Mouse (Mus musculus): ENCODE measurements around the gene Ucn2.

Ucn2 gene

GRCm38 (mm10) chr9:108992085-108992469 lies 6.3 kb downstream of the Ucn2 start:
- no peak for DNase-seq (ENCODE audit: low read depth, low spot score)

GRCm38 (mm10) chr9:108992620-108993361 lies 7.0 kb downstream of the Ucn2 start:
- no peak for DNase-seq (ENCODE audit: low read depth, low spot score)

GRCm38 (mm10) chr9:108996411-108996810 lies 10.6 kb downstream of the Ucn2 start:
- no peak for DNase-seq (ENCODE audit: low read depth, low spot score)

DNA sequence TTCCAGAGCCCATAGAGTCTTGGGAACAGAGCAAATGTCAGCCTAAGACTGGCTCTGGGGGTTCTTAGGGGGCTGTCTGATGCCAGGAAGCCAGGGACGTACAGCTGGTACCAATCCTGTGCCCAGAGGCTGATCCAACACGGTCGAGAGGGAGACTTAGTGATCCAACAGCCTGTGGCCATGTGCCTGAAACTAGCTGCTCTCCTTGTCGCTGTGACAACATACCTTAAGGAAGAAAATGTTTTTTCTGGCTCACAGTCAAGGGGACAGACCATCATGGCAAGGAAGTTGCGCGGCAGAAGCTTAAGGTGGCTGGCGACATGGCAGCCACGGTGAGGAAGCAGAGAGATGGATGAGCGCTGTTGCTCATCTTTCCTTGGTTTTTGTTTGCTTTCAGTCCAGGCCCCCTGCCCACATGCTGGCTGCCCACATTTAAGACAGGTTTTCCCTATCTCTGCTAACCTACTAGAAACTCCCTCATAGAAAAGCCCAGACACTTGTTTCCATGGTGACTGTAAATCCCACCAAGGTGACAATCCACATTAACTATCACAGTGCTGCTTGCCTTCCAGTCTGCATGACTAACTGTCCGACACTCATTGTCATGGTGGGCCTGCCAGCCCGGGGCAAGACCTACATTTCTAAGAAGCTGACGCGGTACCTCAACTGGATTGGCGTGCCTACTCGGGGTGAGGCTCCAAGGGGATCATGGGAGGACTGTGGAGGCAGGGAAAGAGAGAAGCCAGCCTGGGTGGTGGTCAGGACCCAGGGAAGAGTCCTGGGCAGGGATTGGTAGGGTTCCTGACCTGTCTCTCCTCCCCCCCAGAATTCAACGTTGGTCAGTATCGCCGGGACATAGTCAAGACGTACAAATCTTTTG lies 12.7 kb downstream of the Ucn2 start:
- no peak for DNase-seq (ENCODE audit: low read depth, low spot score)

DNA sequence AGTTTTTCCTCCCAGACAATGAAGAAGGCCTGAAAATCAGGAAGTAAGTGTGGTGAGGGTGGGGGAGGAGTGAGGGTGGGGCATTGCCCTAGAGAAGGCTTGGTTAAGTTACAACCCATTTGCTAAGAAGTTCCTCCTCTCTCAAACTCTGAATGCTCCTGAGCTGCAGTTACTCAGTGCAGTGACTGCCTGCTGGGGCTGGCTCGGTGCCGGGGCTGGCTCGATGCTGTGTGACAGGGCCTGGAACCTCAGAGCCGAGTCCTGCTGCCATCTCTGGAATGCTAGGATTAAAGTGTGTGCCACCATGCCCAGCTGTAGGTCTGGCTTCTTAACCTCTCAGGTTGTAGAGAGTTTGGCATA lies 13.3 kb downstream of the Ucn2 start:
- DNase-seq (ENCODE audit: low read depth, low spot score), result no peak

- DNase-seq (ENCODE audit: low read depth, low spot score), result peak; percentile 90
Measured at GRCm38 (mm10) chr9:109000726-109001125, 14.9 kb downstream of the Ucn2 start.

DNA sequence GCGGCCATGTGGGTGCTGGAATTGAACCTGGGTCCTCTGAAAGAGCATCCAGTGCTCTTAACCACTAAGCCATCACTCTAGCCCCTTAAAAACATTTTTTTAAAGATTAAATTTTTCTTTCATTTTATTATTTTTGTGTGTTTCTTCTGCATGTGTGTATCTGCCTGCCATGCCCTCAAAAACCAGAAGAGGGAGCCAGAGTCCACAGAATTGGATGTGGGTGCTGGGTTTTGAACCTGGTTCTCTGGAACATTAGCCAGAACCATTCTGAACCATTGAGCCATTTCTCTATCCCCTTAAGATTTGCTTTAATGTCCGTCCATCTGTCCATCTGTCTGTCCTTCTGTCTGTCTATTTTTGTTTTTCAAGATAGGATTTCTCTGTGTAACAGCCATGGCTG lies 17.4 kb downstream of the Ucn2 start:
- DNase-seq (ENCODE audit: low read depth, low spot score), result peak; percentile 84

GRCm38 (mm10) chr9:109007025-109007780 lies 21.4 kb downstream of the Ucn2 start:
- DNase-seq (ENCODE audit: low read depth, low spot score), result no peak

DNA sequence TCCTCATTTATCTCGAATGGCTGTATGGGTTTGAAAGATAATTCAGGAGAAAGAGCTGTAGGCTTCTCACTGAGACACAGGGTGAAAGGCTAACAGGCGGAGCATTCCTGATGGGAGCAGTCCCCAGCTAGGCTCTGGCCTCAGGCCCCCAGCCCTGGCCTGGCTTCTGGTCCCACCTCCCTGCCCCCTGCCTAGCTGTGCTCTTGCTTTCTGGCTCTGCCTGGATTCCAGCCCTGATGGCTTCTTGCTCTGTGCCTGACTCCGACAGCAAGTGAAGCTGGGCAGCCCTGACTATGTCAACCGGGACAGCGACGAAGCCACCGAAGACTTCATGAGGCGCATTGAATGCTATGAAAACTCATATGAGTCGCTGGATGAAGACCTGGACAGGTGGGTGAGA lies 22.3 kb downstream of the Ucn2 start:
- DNase-seq (ENCODE audit: low read depth, low spot score), result no peak

- no peak for DNase-seq (ENCODE audit: low read depth, low spot score)
Measured at GRCm38 (mm10) chr9:109008994-109009635, 23.3 kb downstream of the Ucn2 start.

DNA sequence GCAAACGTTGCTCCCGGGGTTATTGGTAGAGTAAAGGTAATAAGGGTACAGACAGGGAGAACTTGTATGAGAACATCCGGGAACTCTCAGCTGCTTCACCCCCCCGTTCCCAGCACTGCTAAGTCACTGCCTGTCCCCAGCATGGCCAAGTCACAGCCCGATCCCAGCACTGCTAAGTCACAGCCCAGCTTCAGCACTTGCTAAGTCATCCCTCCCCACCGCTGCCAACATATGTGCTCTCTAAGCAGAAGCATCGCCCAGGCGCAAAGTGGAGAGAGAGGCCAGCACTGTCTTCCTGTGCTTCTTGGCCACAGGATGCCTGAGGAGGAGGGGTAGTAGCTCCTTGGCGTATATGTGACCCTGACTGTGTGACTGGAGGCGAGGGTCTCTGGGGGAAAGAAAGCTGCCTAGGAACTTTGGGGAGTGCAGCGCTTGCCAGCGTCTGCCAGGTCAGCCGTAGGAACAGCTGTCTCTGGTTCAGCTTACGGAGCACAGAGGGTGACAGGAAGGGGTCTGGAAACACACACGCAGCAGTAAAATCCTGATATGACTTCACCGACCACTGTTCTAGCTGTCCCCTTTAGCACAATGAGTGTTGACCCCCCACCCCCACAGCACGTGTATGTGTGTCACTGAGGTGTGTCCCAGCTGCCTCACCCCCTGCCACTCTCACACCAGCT lies 24.0 kb downstream of the Ucn2 start:
- DNase-seq (ENCODE audit: low read depth, low spot score), result no peak

- no peak for DNase-seq (ENCODE audit: low read depth, low spot score)
Measured at GRCm38 (mm10) chr9:109010316-109010690, 24.5 kb downstream of the Ucn2 start.

GRCm38 (mm10) chr9:109015397-109015796 lies 29.6 kb downstream of the Ucn2 start:
- no peak for DNase-seq (ENCODE audit: low read depth, low spot score)

- DNase-seq (ENCODE audit: low read depth, low spot score), result no peak
Measured at GRCm38 (mm10) chr9:109016973-109017604, 31.3 kb downstream of the Ucn2 start.

DNA sequence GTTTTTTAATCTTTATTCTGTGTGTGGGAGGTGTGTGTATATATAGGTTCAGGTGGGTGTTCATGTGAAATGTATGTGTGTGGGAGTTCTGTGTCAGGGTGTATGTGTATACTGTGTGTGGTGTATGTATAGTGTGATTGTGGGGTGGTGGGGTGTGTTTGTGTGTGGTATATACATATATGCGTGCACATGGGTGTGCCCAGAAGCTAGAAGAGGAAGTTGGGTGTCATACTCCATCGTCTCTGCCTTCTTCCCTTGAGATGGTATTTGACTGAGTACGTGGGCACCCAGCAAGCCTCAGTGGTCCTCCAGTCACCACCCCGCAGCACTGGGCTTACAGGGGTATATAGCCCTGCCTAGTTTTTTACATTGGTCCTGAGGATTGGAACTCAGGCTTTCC lies 35.6 kb downstream of the Ucn2 start:
- DNase-seq (ENCODE audit: low read depth, low spot score), result no peak

DNA sequence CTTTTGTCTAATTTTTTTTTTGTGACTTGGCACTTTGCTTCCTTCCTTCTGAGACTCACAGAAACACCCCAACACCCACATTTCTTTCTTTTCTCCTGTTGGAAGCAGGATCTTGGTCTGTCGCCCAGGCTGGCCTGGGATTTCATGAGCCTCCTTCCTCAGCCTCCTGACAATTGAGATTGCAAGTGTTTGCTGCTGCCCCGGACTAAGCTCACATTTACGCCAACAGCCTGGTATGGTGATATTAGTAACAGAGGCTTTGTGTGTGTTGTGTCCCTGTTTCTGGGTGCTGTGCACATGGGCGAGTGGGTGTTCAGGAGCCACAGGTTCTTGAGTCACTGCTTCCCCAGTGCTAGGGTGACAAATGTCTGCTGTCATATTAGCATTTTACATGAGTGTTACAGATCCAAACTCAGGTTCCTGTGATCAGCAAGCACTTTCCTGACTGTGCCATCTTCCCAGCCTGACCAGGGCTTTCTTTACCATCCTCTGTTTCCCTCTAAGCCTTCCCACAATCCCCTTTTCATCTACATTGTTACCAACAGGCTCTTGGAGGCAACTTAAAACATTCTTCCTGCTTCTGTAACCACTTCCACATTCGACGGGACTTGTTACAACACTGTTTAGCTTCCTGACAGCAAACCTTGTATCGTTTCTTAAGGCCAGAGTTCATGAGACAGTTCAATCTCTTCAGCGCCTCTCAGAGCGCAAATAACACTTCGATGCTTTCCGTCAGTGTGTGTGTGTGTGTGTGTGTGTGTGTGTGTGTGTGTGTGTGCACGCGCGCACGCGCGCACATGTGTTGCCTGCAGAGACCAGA lies 37.3 kb downstream of the Ucn2 start:
- DNase-seq (ENCODE audit: low read depth, low spot score), result peak; percentile 55

GRCm38 (mm10) chr9:109027521-109027920 lies 41.7 kb downstream of the Ucn2 start:
- no peak for DNase-seq (ENCODE audit: low read depth, low spot score)

- DNase-seq (ENCODE audit: low read depth, low spot score), result no peak
Measured at GRCm38 (mm10) chr9:109028421-109028820, 42.6 kb downstream of the Ucn2 start.

- DNase-seq (ENCODE audit: low read depth, low spot score), result no peak
Measured at GRCm38 (mm10) chr9:109028919-109029318, 43.1 kb downstream of the Ucn2 start.

DNA sequence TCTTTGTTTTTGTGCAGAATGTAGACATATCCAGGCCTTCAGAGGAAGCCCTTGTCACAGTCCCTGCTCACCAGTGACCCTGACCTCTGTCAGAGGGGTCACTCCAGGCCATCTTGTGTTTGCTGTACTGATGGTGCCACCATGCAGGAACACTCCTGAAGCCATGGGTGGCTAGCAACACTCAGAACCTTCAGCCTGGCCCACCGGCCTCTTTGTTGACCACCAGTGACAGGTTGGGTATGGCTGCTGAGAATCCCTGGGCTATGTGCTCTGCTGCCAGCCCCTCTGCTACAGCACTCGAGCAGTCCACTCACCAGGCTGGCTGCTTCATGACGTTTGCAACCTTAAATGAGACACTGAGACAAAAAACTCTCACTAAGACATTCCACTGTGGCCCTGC lies 44.5 kb downstream of the Ucn2 start:
- no peak for DNase-seq (ENCODE audit: low read depth, low spot score)

Measured in CD4-positive, CD25-positive, alpha-beta regulatory T cell, adult 2 months (primary cell).